Mouse (Mus musculus) fibroblast of lung, adult 2 months (primary cell): ENCODE measurements around the gene Stx6.

Experiments used
- DNase-seq: peaks from one replicate; pipeline ENCODE4 v3.0.0-alpha.2; 2011; ENCODE audit warnings: low read depth

The Stx6 gene

GRCm38 (mm10) chr1:155233931-155234607 is 75.6 kb downstream of the Stx6 start:
- peak; percentile 83 for DNase-seq

GRCm38 (mm10) chr1:155235641-155236040 is 77.1 kb downstream of the Stx6 start:
- no peak for DNase-seq

GRCm38 (mm10) chr1:155236306-155237024 is 78.0 kb downstream of the Stx6 start:
- DNase-seq, result no peak

- no peak for DNase-seq
Observed at GRCm38 (mm10) chr1:155237390-155237789, 78.9 kb downstream of the Stx6 start.

- DNase-seq, result no peak
Observed at GRCm38 (mm10) chr1:155238126-155238525, 79.6 kb downstream of the Stx6 start.

- DNase-seq, result no peak
Observed at GRCm38 (mm10) chr1:155239169-155239568, 80.7 kb downstream of the Stx6 start.

GRCm38 (mm10) chr1:155239962-155240717 is 81.6 kb downstream of the Stx6 start:
- no peak for DNase-seq

GRCm38 (mm10) chr1:155241701-155242487 is 83.4 kb downstream of the Stx6 start:
- no peak for DNase-seq

- no peak for DNase-seq
Observed at GRCm38 (mm10) chr1:155242488-155242745, 83.9 kb downstream of the Stx6 start.

- no peak for DNase-seq
Observed at GRCm38 (mm10) chr1:155243797-155244770, 85.6 kb downstream of the Stx6 start, which contains the start of gene BC034090. Gene BC034090 (minus strand): TSS chr1:155244444.

GRCm38 (mm10) chr1:155244771-155245211 is 86.3 kb downstream of the Stx6 start:
- no peak for DNase-seq

- no peak for DNase-seq
Observed at GRCm38 (mm10) chr1:155245516-155245915, 87.0 kb downstream of the Stx6 start.

GRCm38 (mm10) chr1:155247441-155247840 is 88.9 kb downstream of the Stx6 start:
- no peak for DNase-seq

GRCm38 (mm10) chr1:155248041-155248440 is 89.5 kb downstream of the Stx6 start:
- no peak for DNase-seq

- no peak for DNase-seq
Observed at GRCm38 (mm10) chr1:155249896-155250295, 91.4 kb downstream of the Stx6 start.

GRCm38 (mm10) chr1:155250531-155251135 is 92.1 kb downstream of the Stx6 start:
- no peak for DNase-seq

GRCm38 (mm10) chr1:155251596-155251995 is 93.1 kb downstream of the Stx6 start:
- no peak for DNase-seq

GRCm38 (mm10) chr1:155252631-155253121 is 94.2 kb downstream of the Stx6 start:
- no peak for DNase-seq

- DNase-seq, result no peak
Observed at GRCm38 (mm10) chr1:155253126-155253525, 94.6 kb downstream of the Stx6 start.

- DNase-seq, result no peak
Observed at GRCm38 (mm10) chr1:155254309-155254708, 95.8 kb downstream of the Stx6 start.
